ENCODE assay signal across 23 mouse cellular contexts in the genomic region with DNA sequence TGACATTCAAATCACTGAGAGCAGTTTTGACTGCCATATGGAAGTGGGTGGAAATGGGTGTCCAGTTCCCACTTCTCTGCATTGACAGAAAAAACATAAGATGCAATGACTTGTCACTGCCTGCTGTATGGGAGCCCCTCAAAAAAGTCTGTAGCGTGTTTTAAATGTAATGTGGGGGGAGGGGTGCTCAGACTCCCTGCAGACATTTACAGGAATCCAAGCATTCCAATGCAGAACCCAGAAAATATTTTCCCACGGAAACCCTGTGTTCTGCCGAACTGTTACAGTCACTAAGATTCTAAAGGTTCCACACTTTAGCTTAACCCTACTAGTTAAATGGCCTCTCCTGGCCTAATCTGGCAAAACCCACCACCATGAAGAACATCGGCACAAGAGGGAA. TPM values are rescaled to one million over a fixed set of nuclear protein-coding genes. Genes with fewer than 3 reads are reported as not detected.
DNase-seq lines count a peak whose midpoint lies in the region; ATAC-seq lines count a peak whose summit lies in the region.
"Had no signal": no experiment of that assay in that cellular context is flagged by ENCODE, and none has a peak within 500 bp of the region (broad histone marks: within the 10 kb centered on the region; RNA-seq: fewer than 3 reads in every experiment).

Gene Bcl2l14 (plus strand): TSS at position 301 of the 400 bp plus-strand sequence.

- H3K4me1 ChIP-seq in stomach, embryonic 16.5 days (ENCODE audit: control insufficient read depth, insufficient read depth, low read length) = no peaks in the 10 kb centered on the region
- H3K4me1 ChIP-seq: embryonic facial prominence, embryonic 15.5 days; forebrain, embryonic 10.5 days; heart, embryonic 10.5 days; hindbrain, embryonic 13.5 days had no signal

- H3K4me3 ChIP-seq in stomach, embryonic 16.5 days (replicated peaks; ENCODE audit: low read length) = no peak within 1 kb of the TSS
- H3K4me3 ChIP-seq: embryonic facial prominence, embryonic 15.5 days; erythroblast, embryonic 14.5 days; forebrain, embryonic 10.5 days; heart, embryonic 10.5 days; hindbrain, embryonic 13.5 days had no signal

- 70% methylated on average over 4 of the region's 4 CpGs for WGBS in stomach, embryonic 16.5 days

- H3K9me3 ChIP-seq in stomach, embryonic 16.5 days (replicated peaks; ENCODE audit: control insufficient read depth, low read length) = no peaks in the 10 kb centered on the region
- H3K9me3 ChIP-seq: embryonic facial prominence, embryonic 15.5 days; forebrain, embryonic 10.5 days; heart, embryonic 10.5 days; hindbrain, embryonic 13.5 days had no signal

- H3K27me3 ChIP-seq in stomach, embryonic 16.5 days (ENCODE audit: control insufficient read depth, insufficient read depth, low read length) = no peaks in the 10 kb centered on the region
- H3K27me3 ChIP-seq: CH12.LX; embryonic facial prominence, embryonic 15.5 days; hindbrain, embryonic 13.5 days; Patski had no signal

- no peak for DNase-seq in frontal cortex, postnatal 10 days (ENCODE audit: low spot score in 2 of 2)
- DNase-seq in thymus, postnatal 0 days (ENCODE audit: low spot score) = no peak
- DNase-seq in thymus, postnatal 36 days = no peak
- DNase-seq: adrenal gland, postnatal 14 days; cerebellum, adult 18-20 months; cerebellum, adult 9-11 months; cerebellum, postnatal 36 days; gastrocnemius, postnatal 36 days; heart, adult 18-20 months; heart, postnatal 10 days had no signal

- H3K4me2 ChIP-seq in stomach, embryonic 16.5 days (ENCODE audit: low read depth, low read length) = no peak within 1 kb of the TSS
- H3K4me2 ChIP-seq: embryonic facial prominence, embryonic 15.5 days; hindbrain, embryonic 13.5 days had no signal

- no peak within 1 kb of the TSS for H3K27ac ChIP-seq in stomach, embryonic 16.5 days (ENCODE audit: low read length)
- H3K27ac ChIP-seq: embryonic facial prominence, embryonic 15.5 days; forebrain, embryonic 10.5 days; heart, embryonic 10.5 days; hindbrain, embryonic 13.5 days; hindbrain, postnatal 0 days had no signal

- peak; percentile 55 for ATAC-seq in frontal cortex, adult (ENCODE audit: low TSS enrichment)
- ATAC-seq in stomach, embryonic 16.5 days (ENCODE audit: insufficient read depth, low FRiP score) = no peak
- ATAC-seq in inflammation-experienced regulatory T-cells, adult 6 months = no peak
- ATAC-seq: activated CD4-positive, CD25-positive, alpha-beta regulatory T cell, adult 4 months; forebrain, embryonic 16.5 days; hindbrain, postnatal 0 days; Patski had no signal

- H3K36me3 ChIP-seq in stomach, embryonic 16.5 days (ENCODE audit: control insufficient read depth, insufficient read depth, low read length) = no peaks in the 10 kb centered on the region
- H3K36me3 ChIP-seq: embryonic facial prominence, embryonic 15.5 days; forebrain, embryonic 10.5 days; heart, embryonic 10.5 days; hindbrain, embryonic 13.5 days had no signal

- no peak within 1 kb of the TSS for H3K9ac ChIP-seq in stomach, embryonic 16.5 days (ENCODE audit: low read length)
- H3K9ac ChIP-seq: embryonic facial prominence, embryonic 15.5 days; hindbrain, embryonic 13.5 days had no signal

RNA-seq across cellular contexts. Expression of gene Bcl2l14, which starts in this region (rescaled TPM):
- 13.9 and 15.0 TPM in 2 replicates for polyA plus RNA-seq in thymus, postnatal 0 days (2015; fragmentation: Nextera tagmentation; extraction: Ambion mirVana)
- 15.6 and 20.4 TPM in 2 replicates for polyA plus RNA-seq in stomach, embryonic 16.5 days (2015; fragmentation: Nextera tagmentation; extraction: Ambion mirVana)
- 1 to 10 TPM in 2 of 3 experiments, under 1 TPM in 1; 0.79 to 2.6 (median 1.1) TPM for polyA plus RNA-seq in inflammation-experienced regulatory T-cells, adult 6 months (2017; shearing (Covaris generic))
- polyA plus RNA-seq: erythroblast, embryonic 14.5 days; forebrain, embryonic 16.5 days; Patski had no signal
